Mouse (Mus musculus): ENCODE data around the gene Lurap1l. TPM values are rescaled to one million over a fixed set of nuclear protein-coding genes. Genes with fewer than 3 reads are reported as not detected.

Gene Lurap1l
- polyA plus RNA-seq, 1 experiment from 2014 or later: 19.7 TPM

GRCm38 (mm10) chr4:81003528-81003927 lies 93.1 kb downstream of the Lurap1l start:
- Histone ChIP-seq H3K4me1 (ENCODE audit: insufficient read depth) (no peaks in the 10 kb centered on the region), H3K9ac (replicated peaks) (no peak overlapping the region), H3K36me3 (replicated peaks; ENCODE audit: insufficient read depth, low read length) (no peaks in the 10 kb centered on the region), H3K27ac (ENCODE audit: low read depth) (no peak overlapping the region), H3K4me2 (ENCODE audit: low read depth, low read length) (no peak overlapping the region), H3K27me3 (ENCODE audit: insufficient read depth, low read length) (no peaks in the 10 kb centered on the region), H3K9me3 (ENCODE audit: low read length) (no peaks in the 10 kb centered on the region), H3K4me3 (ENCODE audit: low read depth, low read length) (no peak overlapping the region)
- WGBS (ENCODE audit: insufficient replicate concordance): 79% methylated on average over 2 of the region's 2 CpGs
- no peak for TF ChIP-seq EP300 (IDR thresholded peaks at IDR 0.05; ENCODE audit: low read depth)
- no peak for TF ChIP-seq CTCF (IDR thresholded peaks at IDR 0.05; ENCODE audit: low read depth)
- no peak for ATAC-seq
- no peak for DNase-seq

Small RNA genes lying within 50 kb of the gene (microRNA-seq; reads per million reads assigned to microRNA genes)
- not detected for gene Gm27452

Other genes starting within 250 kb of the Lurap1l start
- gene Tyrp1, start 76.5 kb upstream of the Lurap1l start, polyA plus RNA-seq (2015; fragmentation: Nextera tagmentation; extraction: Ambion mirVana): not detected in 2 replicates

All from liver, postnatal 0 days (tissue).